Mouse (Mus musculus) MEL (cell line): Measurements from ENCODE around the gene Cfap43. TPM values are rescaled to one million over a fixed set of nuclear protein-coding genes. Genes with fewer than 3 reads are reported as not detected.
A peak's percentile ranks its signal among the peaks of the same experiment; 100 is the strongest.

Experiments
- DNase-seq: peaks from one replicate; pipeline ENCODE4 v3.0.0; 2011; ENCODE audit warnings: low read depth, low spot score
- H3K27ac ChIP-seq: 2 replicates; pipeline ENCODE4 v1.5.1; 2012; ENCODE audit warnings: low read depth, mild to moderate bottlenecking, control low read depth, low read length, moderate library complexity; ENCODE audit not compliant: control insufficient read depth
- H3K27me3 ChIP-seq, 2 experiments: fragments of 150-350 bp in 1 of 2; sonication (generic) in 1 of 2; 2 replicates each; pipeline ENCODE4 v1.6.1; 2012; ENCODE audit warnings: low read length in 2 of 2, mild to moderate bottlenecking in 2 of 2, improper control_type of control experiment in 1 of 2, moderate library complexity in 1 of 2; ENCODE audit not compliant: insufficient read depth in 2 of 2, control insufficient read depth in 1 of 2
- H3K36me3 ChIP-seq, 2 experiments: 2 replicates each; pipeline ENCODE4 v1.6.1; 2012 to 2014; ENCODE audit warnings: low read length in 2 of 2, improper control_type of control experiment in 1 of 2, inconsistent platforms in 1 of 2, mild to moderate bottlenecking in 1 of 2; ENCODE audit not compliant: insufficient read depth in 2 of 2, control insufficient read depth in 1 of 2
- H3K4me1 ChIP-seq, 2 experiments: fragments of 150-350 bp in 1 of 2; sonication (generic) in 1 of 2; 2 replicates each; pipeline ENCODE4 v1.6.1; 2012; ENCODE audit warnings: low read length in 2 of 2, improper control_type of control experiment in 1 of 2, mild to moderate bottlenecking in 1 of 2; ENCODE audit not compliant: insufficient read depth in 2 of 2, control insufficient read depth in 1 of 2
- H3K4me3 ChIP-seq, 2 experiments: fragments of 150-350 bp in 1 of 2; sonication (generic) in 1 of 2; 2 replicates each; pipeline ENCODE4 v1.5.1; 2012; ENCODE audit warnings: low read depth in 2 of 2, low read length in 2 of 2, mild to moderate bottlenecking in 2 of 2, moderate library complexity in 2 of 2, control low read depth in 1 of 2, improper control_type of control experiment in 1 of 2; ENCODE audit not compliant: control insufficient read depth in 1 of 2, insufficient read depth in 1 of 2
- H3K79me2 ChIP-seq: 2 replicates; pipeline ENCODE4 v1.6.1; 2012; ENCODE audit warnings: mild to moderate bottlenecking, low read length, moderate library complexity; ENCODE audit not compliant: control insufficient read depth, poor library complexity, insufficient read depth
- H3K9ac ChIP-seq: 2 replicates; pipeline ENCODE4 v1.6.1; 2012; ENCODE audit warnings: low read depth, mild to moderate bottlenecking, control low read depth, low read length, moderate library complexity; ENCODE audit not compliant: control insufficient read depth, poor library complexity, severe bottlenecking
- H3K9me3 ChIP-seq: fragments of 150-350 bp; sonication (generic); replicated peaks from 2 replicates; pipeline ENCODE4 v1.6.1; 2012; ENCODE audit warnings: mild to moderate bottlenecking, low read length, improper control_type of control experiment, moderate library complexity; ENCODE audit not compliant: insufficient read depth
- BHLHE40 ChIP-seq: IDR thresholded peaks from 2 replicates; pipeline ENCODE4 v1.6.1; 2012; ENCODE audit warnings: low read depth, mild to moderate bottlenecking, inconsistent platforms, low read length, improper control_type of control experiment, borderline replicate concordance
- CHD1 ChIP-seq: IDR thresholded peaks from 2 replicates; pipeline ENCODE4 v1.6.1; 2012; ENCODE audit warnings: low read depth, mild to moderate bottlenecking, inconsistent platforms, low read length, improper control_type of control experiment
- CHD2 ChIP-seq: IDR thresholded peaks from 2 replicates; pipeline ENCODE4 v1.6.1; 2011; ENCODE audit warnings: low read length, improper control_type of control experiment
- CTCF ChIP-seq, 3 experiments: IDR thresholded peaks in 2 of 3; conservative IDR thresholded peaks in 1 of 3; 2 replicates each; pipeline ENCODE4 v1.5.1; 2011 to 2012; ENCODE audit warnings: low read length in 3 of 3, low read depth in 2 of 3, mild to moderate bottlenecking in 2 of 3, improper control_type of control experiment in 1 of 3, inconsistent platforms in 1 of 3, mixed read lengths in 1 of 3, moderate library complexity in 1 of 3; ENCODE audit not compliant: control insufficient read depth in 1 of 3, insufficient read depth in 1 of 3, poor library complexity in 1 of 3, severe bottlenecking in 1 of 3
- ELF1 ChIP-seq: IDR thresholded peaks from 2 replicates; pipeline ENCODE4 v1.6.1; 2014; ENCODE audit warnings: low read depth, mild to moderate bottlenecking, inconsistent platforms, low read length, improper control_type of control experiment, moderate library complexity
- ETS1 ChIP-seq: IDR thresholded peaks from 2 replicates; pipeline ENCODE4 v1.6.1; 2012; ENCODE audit warnings: low read depth, mild to moderate bottlenecking, inconsistent platforms, low read length, improper control_type of control experiment, moderate library complexity
- GATA1 ChIP-seq: IDR thresholded peaks from 2 replicates; pipeline ENCODE4 v1.6.1; 2011; ENCODE audit warnings: low read depth, low read length, improper control_type of control experiment
- HCFC1 ChIP-seq: IDR thresholded peaks from 2 replicates; pipeline ENCODE4 v1.6.1; 2012; ENCODE audit warnings: low read depth, mild to moderate bottlenecking, inconsistent platforms, low read length, improper control_type of control experiment, moderate library complexity
- JUND ChIP-seq: IDR thresholded peaks from 2 replicates; pipeline ENCODE4 v1.6.1; 2011; ENCODE audit warnings: low read depth, mild to moderate bottlenecking, improper control_type of control experiment, low read length
- MAX ChIP-seq: IDR thresholded peaks from 2 replicates; pipeline ENCODE4 v1.6.1; 2011; ENCODE audit warnings: low read length, improper control_type of control experiment
- MAZ ChIP-seq: IDR thresholded peaks from 2 replicates; pipeline ENCODE4 v1.6.1; 2012; ENCODE audit warnings: low read depth, mild to moderate bottlenecking, inconsistent platforms, low read length, improper control_type of control experiment
- MXI1 ChIP-seq: IDR thresholded peaks from 2 replicates; pipeline ENCODE4 v1.6.1; 2011; ENCODE audit warnings: mild to moderate bottlenecking, low read depth, low read length, improper control_type of control experiment
- MYC ChIP-seq: IDR thresholded peaks from 2 replicates; pipeline ENCODE4 v1.6.1; 2011; ENCODE audit warnings: low read depth, mild to moderate bottlenecking, low read length, improper control_type of control experiment, moderate library complexity
- NELFE ChIP-seq: IDR thresholded peaks from 2 replicates; pipeline ENCODE4 v1.6.1; 2011; ENCODE audit warnings: low read depth, low read length, improper control_type of control experiment
- NRF1 ChIP-seq: IDR thresholded peaks from 2 replicates; pipeline ENCODE4 v1.6.1; 2014; ENCODE audit warnings: low read depth, mild to moderate bottlenecking, inconsistent platforms, low read length, improper control_type of control experiment, moderate library complexity; ENCODE audit not compliant: poor library complexity, insufficient read depth, severe bottlenecking
- POLR2A ChIP-seq, 2 experiments: IDR thresholded peaks; 2 replicates each; pipeline ENCODE4 v1.6.1; 2011 to 2012; ENCODE audit warnings: low read length in 2 of 2, mild to moderate bottlenecking in 2 of 2, control low read depth in 1 of 2, improper control_type of control experiment in 1 of 2, low read depth in 1 of 2, moderate library complexity in 1 of 2; ENCODE audit not compliant: control insufficient read depth in 1 of 2, insufficient read depth in 1 of 2, poor library complexity in 1 of 2
- POLR2AphosphoS2 ChIP-seq: IDR thresholded peaks from 2 replicates; pipeline ENCODE4 v1.6.1; 2011; ENCODE audit warnings: low read length, improper control_type of control experiment
- RAD21 ChIP-seq: IDR thresholded peaks from 2 replicates; pipeline ENCODE4 v1.6.1; 2011; ENCODE audit warnings: mild to moderate bottlenecking, low read depth, low read length, improper control_type of control experiment
- RCOR1 ChIP-seq: IDR thresholded peaks from 2 replicates; pipeline ENCODE4 v1.6.1; 2012; ENCODE audit warnings: low read depth, mild to moderate bottlenecking, inconsistent platforms, low read length, improper control_type of control experiment
- SIN3A ChIP-seq: IDR thresholded peaks from 2 replicates; pipeline ENCODE4 v1.6.1; 2012; ENCODE audit warnings: low read length, improper control_type of control experiment, inconsistent platforms
- SMC3 ChIP-seq: IDR thresholded peaks from 2 replicates; pipeline ENCODE4 v1.6.1; 2011; ENCODE audit warnings: low read depth, low read length, improper control_type of control experiment
- TBP ChIP-seq: IDR thresholded peaks from 2 replicates; pipeline ENCODE4 v1.8.0; 2011; ENCODE audit warnings: low read depth, low read length, improper control_type of control experiment
- TCF12 ChIP-seq: IDR thresholded peaks from 2 replicates; pipeline ENCODE4 v1.6.1; 2014; ENCODE audit warnings: low read depth, mild to moderate bottlenecking, inconsistent platforms, low read length, improper control_type of control experiment, moderate library complexity
- UBTF ChIP-seq: IDR thresholded peaks from 2 replicates; pipeline ENCODE4 v1.6.1; 2012; ENCODE audit warnings: low read depth, mild to moderate bottlenecking, inconsistent platforms, low read length, improper control_type of control experiment, moderate library complexity, borderline replicate concordance; ENCODE audit not compliant: insufficient read depth
- USF1 ChIP-seq: IDR thresholded peaks from 2 replicates; pipeline ENCODE4 v1.6.1; 2014; ENCODE audit warnings: low read depth, mild to moderate bottlenecking, inconsistent platforms, low read length, improper control_type of control experiment, moderate library complexity
- ZMIZ1 ChIP-seq: IDR thresholded peaks from 2 replicates; pipeline ENCODE4 v1.6.1; 2012; ENCODE audit warnings: low read depth, mild to moderate bottlenecking, inconsistent platforms, low read length, improper control_type of control experiment, moderate library complexity
- ZNF384 ChIP-seq: IDR thresholded peaks from 2 replicates; pipeline ENCODE4 v1.6.1; 2012; ENCODE audit warnings: low read depth, mild to moderate bottlenecking, inconsistent platforms, low read length, improper control_type of control experiment
- polyA plus RNA-seq, 2 experiments: library from polyadenylated mRNA; stranded (reverse) in 1 of 2; unstranded in 1 of 2; fragments of >175 nt in 1 of 2; fragments of >200 nt in 1 of 2; gene quantifications; 2 replicates each; pipeline versions ENCODE4 v1.2.1 to v1.2.4; 2012; ENCODE audit warnings: low replicate concordance in 2 of 2, low read depth in 1 of 2; ENCODE audit not compliant: insufficient read length in 2 of 2, insufficient read depth in 1 of 2, missing spikeins in 1 of 2
- total RNA-seq: library from RNA; depleted of rRNA; stranded (reverse); fragments of 300-350 nt; gene quantifications from 2 replicates; pipeline ENCODE4 v1.2.3, GENCODE M21; 2012

Gene Cfap43
- total and polyA plus RNA-seq, 3 experiments: 0.10 to 0.12 TPM; not detected in 1

- H3K36me3 ChIP-seq: peaks cover 0 to 17% of the 10 kb centered on the region in 2 experiments; a peak in 2 of 4 replicates
- DNase-seq: peak; percentile 93
These were observed 509 bp downstream of the Cfap43 start for GRCm38 (mm10) chr19:47918455-47919101.

GRCm38 (mm10) chr19:47918016-47918415, 1.1 kb downstream of the Cfap43 start:
- no peaks in the 10 kb centered on the region for H3K9me3 ChIP-seq
- TF ChIP-seq MXI1 (peak; percentile 43), MAZ (no peak), MAX (peak; percentile 61; the same call in 1 of the 2 replicates), USF1 (0 out of 2 replicates have a peak, but pooled peaks have one; percentile 8), CHD1 (no peak)
- TF ChIP-seq, all 39 proteins: peak for 3
- peak overlapping the region; percentile 97 for H3K9ac ChIP-seq

More at GRCm38 (mm10) chr19:47918455-47919101, 509 bp downstream of the Cfap43 start:
- peak overlapping the region; percentile 97 for H3K9ac ChIP-seq
- H3K4me3 ChIP-seq: peak overlapping the region; percentile 58 to 98
- peak overlapping the region; percentile 99 for H3K27ac ChIP-seq
- peaks cover 32% of the 10 kb centered on the region for H3K79me2 ChIP-seq
- TF ChIP-seq POLR2AphosphoS2: no peak
- peak; percentile 53; the same call in 1 of the 2 replicates for TF ChIP-seq NELFE
- 0 out of 2 replicates have a peak, but pooled peaks have one; percentile 9 for TF ChIP-seq TCF12
- TF ChIP-seq ELF1: 0 out of 2 replicates have a peak, but pooled peaks have one; percentile 10
- no peak for TF ChIP-seq CHD2
- TF ChIP-seq HCFC1: peak; percentile 52; the same call in 1 of the 2 replicates
- TF ChIP-seq RAD21: no peak
- TF ChIP-seq MXI1: peak; percentile 52; the same call in 1 of the 2 replicates
- TF ChIP-seq CTCF (IDR thresholded peaks at IDR 0.05 in 2 of 3, conservative IDR thresholded peaks at IDR 0.05 in 1 of 3; ENCODE audit: control insufficient read depth in 1 of 3, insufficient read depth in 1 of 3, low read depth in 2 of 3, low read length in 3 of 3, poor library complexity in 1 of 3, severe bottlenecking in 1 of 3): no peak
- TF ChIP-seq BHLHE40: peak; percentile 13; the same call in 1 of the 2 replicates
- no peak for TF ChIP-seq JUND
- no peak for TF ChIP-seq NRF1
- peak; percentile 77 for TF ChIP-seq TBP
- peak; percentile 51 for TF ChIP-seq GATA1
- TF ChIP-seq ZMIZ1: 0 out of 2 replicates have a peak, but pooled peaks have one; percentile 78
- no peak for TF ChIP-seq SMC3
- TF ChIP-seq ZNF384: no peak
- peak; percentile 47 for TF ChIP-seq ETS1
- TF ChIP-seq UBTF: no peak
- no peak; the same call in 1 of the 2 replicates for TF ChIP-seq MAZ
- no peak for TF ChIP-seq RCOR1
- TF ChIP-seq POLR2A (IDR thresholded peaks at IDR 0.05; ENCODE audit: control insufficient read depth in 1 of 2, insufficient read depth in 1 of 2, low read depth in 1 of 2, low read length in 2 of 2, poor library complexity in 1 of 2): peak in 1 of 2 experiments; percentile 41; a peak in 1 of 4 replicates
- TF ChIP-seq SIN3A: no peak; the same call in 1 of the 2 replicates
- TF ChIP-seq MYC: peak; percentile 74
- H3K4me1 ChIP-seq: peaks cover 3 to 23% of the 10 kb centered on the region in 2 experiments
- no peaks in the 10 kb centered on the region for H3K27me3 ChIP-seq
- H3K9me3 ChIP-seq: no peaks in the 10 kb centered on the region

More at GRCm38 (mm10) chr19:47918016-47918415, 1.1 kb downstream of the Cfap43 start:
- peaks cover 3 to 20% of the 10 kb centered on the region in 2 experiments for H3K4me1 ChIP-seq
- H3K27ac ChIP-seq: peak overlapping the region; percentile 99
- peak; percentile 50 for DNase-seq
- no peaks in the 10 kb centered on the region for H3K27me3 ChIP-seq
- peak overlapping the region; percentile 58 to 98 for H3K4me3 ChIP-seq
- peaks cover 34% of the 10 kb centered on the region for H3K79me2 ChIP-seq
- peaks cover 0 to 14% of the 10 kb centered on the region in 2 experiments; a peak in 3 of 4 replicates for H3K36me3 ChIP-seq
